Mouse (Mus musculus): ENCODE results near the gene Vmn1r39. TPM values are rescaled to one million over a fixed set of nuclear protein-coding genes. Genes with fewer than 3 reads are reported as not detected.
A peak's percentile ranks its signal among the peaks of the same experiment; 100 is the strongest.
"Not testable (repeated sequence)": the region's sequence is repeated elsewhere in the genome, so short reads cannot be mapped to it uniquely, and the experiment has no call there.

Gene Vmn1r39
- polyA plus RNA-seq (2016; fragmentation: Nextera tagmentation; extraction: Ambion mirVana): not detected in 2 replicates

GRCm38 (mm10) chr6:66810509-66810908, at the start of gene Vmn1r39:
Gene Vmn1r39, minus strand, starts transcription at chr6:66810609.
- no peaks in the 10 kb centered on the region for H3K4me1 ChIP-seq
- H3K36me3 ChIP-seq (replicated peaks): no peaks in the 10 kb centered on the region
- DNase-seq (ENCODE audit: low spot score): no peak
- no peaks in the 10 kb centered on the region for H3K27me3 ChIP-seq (replicated peaks; ENCODE audit: low read depth, poor library complexity, severe bottlenecking)
- no peak within 1 kb of the TSS for H3K27ac ChIP-seq (replicated peaks)
- WGBS: 90% methylated on average over 2 of the region's 2 CpGs
- no peak within 1 kb of the TSS for H3K4me3 ChIP-seq
- no peaks in the 10 kb centered on the region for H3K9me3 ChIP-seq

- no peaks in the 10 kb centered on the region for H3K4me1 ChIP-seq
- no peak overlapping the region for H3K4me3 ChIP-seq
- H3K27ac ChIP-seq (replicated peaks): no peak overlapping the region
- no peaks in the 10 kb centered on the region for H3K36me3 ChIP-seq (replicated peaks)
- H3K9me3 ChIP-seq: no peaks in the 10 kb centered on the region
- DNase-seq (ENCODE audit: low spot score): no peak
- H3K27me3 ChIP-seq (replicated peaks; ENCODE audit: low read depth, poor library complexity, severe bottlenecking): no peaks in the 10 kb centered on the region
These were observed 49.0 kb upstream of the Vmn1r39 start for GRCm38 (mm10) chr6:66859391-66859790.

- Histone ChIP-seq H3K4me1 (no peaks in the 10 kb centered on the region), H3K27me3 (replicated peaks; ENCODE audit: low read depth, poor library complexity, severe bottlenecking) (no peaks in the 10 kb centered on the region), H3K27ac (replicated peaks) (no peak overlapping the region), H3K4me3 (no peak overlapping the region), H3K9me3 (no peaks in the 10 kb centered on the region), H3K36me3 (replicated peaks) (no peaks in the 10 kb centered on the region)
- 86% methylated on average over 1 of the region's 1 CpGs for WGBS
- DNase-seq (ENCODE audit: low spot score): no peak
These were observed 47.9 kb upstream of the Vmn1r39 start for GRCm38 (mm10) chr6:66858356-66858755.

GRCm38 (mm10) chr6:66856236-66856635, 45.8 kb upstream of the Vmn1r39 start:
- no peak for DNase-seq (ENCODE audit: low spot score)

GRCm38 (mm10) chr6:66848936-66849335, 38.5 kb upstream of the Vmn1r39 start:
- Histone ChIP-seq H3K36me3 (replicated peaks) (no peaks in the 10 kb centered on the region), H3K27me3 (replicated peaks; ENCODE audit: low read depth, poor library complexity, severe bottlenecking) (no peaks in the 10 kb centered on the region), H3K4me1 (no peaks in the 10 kb centered on the region), H3K27ac (replicated peaks) (no peak overlapping the region), H3K4me3 (no peak overlapping the region), H3K9me3 (no peaks in the 10 kb centered on the region)
- 48% methylated on average over 4 of the region's 4 CpGs for WGBS
- DNase-seq (ENCODE audit: low spot score): no peak

More at GRCm38 (mm10) chr6:66856236-66856635, 45.8 kb upstream of the Vmn1r39 start:
- no peaks in the 10 kb centered on the region for H3K27me3 ChIP-seq (replicated peaks; ENCODE audit: low read depth, poor library complexity, severe bottlenecking)
- no peaks in the 10 kb centered on the region for H3K9me3 ChIP-seq
- H3K4me3 ChIP-seq: no peak overlapping the region
- no peaks in the 10 kb centered on the region for H3K4me1 ChIP-seq
- no peak overlapping the region for H3K27ac ChIP-seq (replicated peaks)
- H3K36me3 ChIP-seq (replicated peaks): no peaks in the 10 kb centered on the region

GRCm38 (mm10) chr6:66840631-66841030, 30.2 kb upstream of the Vmn1r39 start:
- H3K4me1 ChIP-seq; H3K9me3 ChIP-seq; H3K27ac ChIP-seq (replicated peaks); H3K27me3 ChIP-seq (replicated peaks; ENCODE audit: low read depth, poor library complexity, severe bottlenecking); H3K36me3 ChIP-seq (replicated peaks); H3K4me3 ChIP-seq: not testable (repeated sequence)
- 13% methylated on average over 1 of the region's 1 CpGs for WGBS
- peak; percentile 22 for DNase-seq (ENCODE audit: low spot score)

GRCm38 (mm10) chr6:66836932-66837331, 26.5 kb upstream of the Vmn1r39 start:
- no peak overlapping the region for H3K27ac ChIP-seq (replicated peaks)
- no peaks in the 10 kb centered on the region for H3K9me3 ChIP-seq
- no peaks in the 10 kb centered on the region for H3K36me3 ChIP-seq (replicated peaks)
- no peaks in the 10 kb centered on the region for H3K4me1 ChIP-seq
- DNase-seq (ENCODE audit: low spot score): no peak
- no peak overlapping the region for H3K4me3 ChIP-seq
- no peaks in the 10 kb centered on the region for H3K27me3 ChIP-seq (replicated peaks; ENCODE audit: low read depth, poor library complexity, severe bottlenecking)

GRCm38 (mm10) chr6:66806311-66806710, 4.1 kb downstream of the Vmn1r39 start:
- Histone ChIP-seq H3K27me3 (replicated peaks; ENCODE audit: low read depth, poor library complexity, severe bottlenecking) (no peaks in the 10 kb centered on the region), H3K27ac (replicated peaks) (no peak overlapping the region), H3K4me3 (no peak overlapping the region), H3K4me1 (no peaks in the 10 kb centered on the region), H3K9me3 (no peaks in the 10 kb centered on the region), H3K36me3 (replicated peaks) (no peaks in the 10 kb centered on the region)
- DNase-seq (ENCODE audit: low spot score): no peak
- 66% methylated on average over 1 of the region's 1 CpGs for whole genome bisulfite sequencing

- WGBS: 90% methylated on average over 3 of the region's 3 CpGs
- Histone ChIP-seq H3K9me3 (no peaks in the 10 kb centered on the region), H3K36me3 (replicated peaks) (no peaks in the 10 kb centered on the region), H3K4me1 (no peaks in the 10 kb centered on the region), H3K27me3 (replicated peaks; ENCODE audit: low read depth, poor library complexity, severe bottlenecking) (no peaks in the 10 kb centered on the region), H3K4me3 (no peak overlapping the region), H3K27ac (replicated peaks) (no peak overlapping the region)
- DNase-seq (ENCODE audit: low spot score): no peak
These were observed 4.7 kb downstream of the Vmn1r39 start for GRCm38 (mm10) chr6:66805713-66806112.

GRCm38 (mm10) chr6:66782527-66782926, 27.9 kb downstream of the Vmn1r39 start, which contains the start of gene Vmn1r38:
Gene Vmn1r38, minus strand, starts transcription at chr6:66782627.
- H3K36me3 ChIP-seq (replicated peaks); H3K4me1 ChIP-seq; DNase-seq (ENCODE audit: low spot score); H3K27ac ChIP-seq (replicated peaks); H3K27me3 ChIP-seq (replicated peaks; ENCODE audit: low read depth, poor library complexity, severe bottlenecking); H3K4me3 ChIP-seq; H3K9me3 ChIP-seq: not testable (repeated sequence)

Other genes with a start within 250 kb of the Vmn1r39 start
- gene Vmn1r33, start 192.3 kb downstream of the Vmn1r39 start, polyA plus RNA-seq (2016; fragmentation: Nextera tagmentation; extraction: Ambion mirVana): not detected in 2 replicates
- gene Vmn1r34, start 166.7 kb downstream of the Vmn1r39 start, polyA plus RNA-seq (2016; fragmentation: Nextera tagmentation; extraction: Ambion mirVana): not detected in 2 replicates
- not detected in 2 replicates for gene Vmn1r35, start 124.7 kb downstream of the Vmn1r39 start, polyA plus RNA-seq (2016; fragmentation: Nextera tagmentation; extraction: Ambion mirVana)
- not detected in 2 replicates for gene Vmn1r36, start 91.4 kb downstream of the Vmn1r39 start, polyA plus RNA-seq (2016; fragmentation: Nextera tagmentation; extraction: Ambion mirVana)
- gene Vmn1r37, start 81.2 kb downstream of the Vmn1r39 start, polyA plus RNA-seq (2016; fragmentation: Nextera tagmentation; extraction: Ambion mirVana): not detected in 2 replicates
- not detected in 2 replicates for gene Vmn1r38, start 28.0 kb downstream of the Vmn1r39 start, polyA plus RNA-seq (2016; fragmentation: Nextera tagmentation; extraction: Ambion mirVana)
- 54.8 and 58.6 TPM in 2 replicates for gene Gng12, start 85.8 kb upstream of the Vmn1r39 start, polyA plus RNA-seq (2016; fragmentation: Nextera tagmentation; extraction: Ambion mirVana)
- gene Gadd45a, start 226.8 kb upstream of the Vmn1r39 start, polyA plus RNA-seq (2016; fragmentation: Nextera tagmentation; extraction: Ambion mirVana): 18.2 and 23.8 TPM in 2 replicates

Measured in embryonic facial prominence, embryonic 10.5 days (tissue).